In genomic region chr8:70171240-70171639, GRCm38 (mm10) we compare ENCODE assay signal across 15 mouse cellular contexts. TPM values are rescaled to one million over a fixed set of nuclear protein-coding genes. Genes with fewer than 3 reads are reported as not detected.
A peak's percentile ranks its signal among the peaks of the same experiment; 100 is the strongest.
DNase-seq lines count a peak whose midpoint lies in the region; ATAC-seq and TF ChIP-seq lines count a peak whose summit lies in the region.
"Had no signal": no experiment of that assay in that cellular context is flagged by ENCODE, and none has a peak within 500 bp of the region (broad histone marks: within the 10 kb centered on the region; RNA-seq: fewer than 3 reads in every experiment).

No protein-coding gene starts in this region.

- no peak overlapping the region for H3K4me3 ChIP-seq in intestine, embryonic 14.5 days (ENCODE audit: low read depth, low read length)
- H3K4me3 ChIP-seq in intestine, postnatal 0 days (ENCODE audit: low read depth, low read length) = no peak overlapping the region
- peak overlapping the region; percentile 69; the same call in 1 of the 2 replicates for H3K4me3 ChIP-seq in embryonic facial prominence, embryonic 10.5 days
- H3K4me3 ChIP-seq in limb, embryonic 15.5 days = no peak overlapping the region

- DNase-seq in intestine, embryonic 14.5 days (ENCODE audit: low spot score) = no peak
- peak; percentile 51 for DNase-seq in ES-CJ7 (ENCODE audit: low read depth, low spot score)
- no peak for DNase-seq in embryonic facial prominence, embryonic 10.5 days (ENCODE audit: low spot score)
- DNase-seq in adrenal gland, adult 18-20 months (ENCODE audit: low spot score in 2 of 2) = no peak
- no peak for DNase-seq in layer of hippocampus, postnatal 10 days (ENCODE audit: low spot score in 2 of 2)
- DNase-seq in cerebellum, postnatal 36 days = no peak
- DNase-seq: gastrocnemius, postnatal 10 days; heart, postnatal 14 days; right cerebral cortex, adult 18-20 months had no signal

- H3K27ac ChIP-seq in intestine, embryonic 14.5 days (ENCODE audit: low read depth) = peak overlapping the region; percentile 9; the same call in 1 of the 2 replicates
- no peak overlapping the region for H3K27ac ChIP-seq in intestine, postnatal 0 days (ENCODE audit: low read depth, low read length)
- H3K27ac ChIP-seq in embryonic facial prominence, embryonic 10.5 days (replicated peaks) = peak overlapping the region; percentile 87
- no peak overlapping the region for H3K27ac ChIP-seq in limb, embryonic 15.5 days
- H3K27ac ChIP-seq: lung, embryonic 15.5 days; neural tube, embryonic 12.5 days had no signal

- H3K9me3 ChIP-seq in intestine, embryonic 14.5 days (ENCODE audit: control insufficient read depth, low read length) = no peaks in the 10 kb centered on the region
- no peaks in the 10 kb centered on the region for H3K9me3 ChIP-seq in intestine, postnatal 0 days (ENCODE audit: control insufficient read depth)
- H3K9me3 ChIP-seq in embryonic facial prominence, embryonic 10.5 days = no peaks in the 10 kb centered on the region
- H3K9me3 ChIP-seq in limb, embryonic 15.5 days = no peaks in the 10 kb centered on the region
- H3K9me3 ChIP-seq: lung, embryonic 15.5 days; neural tube, embryonic 12.5 days had no signal

- no peaks in the 10 kb centered on the region for H3K36me3 ChIP-seq in intestine, embryonic 14.5 days (ENCODE audit: control insufficient read depth, insufficient read depth, low read length)
- H3K36me3 ChIP-seq in intestine, postnatal 0 days (ENCODE audit: control insufficient read depth, insufficient read depth) = no peaks in the 10 kb centered on the region
- H3K36me3 ChIP-seq in embryonic facial prominence, embryonic 10.5 days (replicated peaks) = 0 out of 2 replicates have a peak, but pooled peaks cover 15% of the 10 kb centered on the region
- H3K36me3 ChIP-seq in limb, embryonic 15.5 days = peaks cover 6% of the 10 kb centered on the region
- H3K36me3 ChIP-seq: lung, embryonic 15.5 days had no signal

- no peak overlapping the region for H3K9ac ChIP-seq in intestine, embryonic 14.5 days (ENCODE audit: low read length)
- no peak overlapping the region for H3K9ac ChIP-seq in intestine, postnatal 0 days (ENCODE audit: low read depth, low read length)
- H3K9ac ChIP-seq in limb, embryonic 15.5 days = no peak overlapping the region

- TF ChIP-seq CTCF in intestine, postnatal 0 days (IDR thresholded peaks at IDR 0.05; ENCODE audit: low read depth) = no peak

- no peaks in the 10 kb centered on the region; the same call in none of the 2 replicates for H3K27me3 ChIP-seq in intestine, embryonic 14.5 days (replicated peaks; ENCODE audit: control insufficient read depth, insufficient read depth, low read length)
- no peaks in the 10 kb centered on the region; the same call in 1 of the 2 replicates for H3K27me3 ChIP-seq in intestine, postnatal 0 days (replicated peaks; ENCODE audit: control insufficient read depth, insufficient read depth, low read length)
- H3K27me3 ChIP-seq in embryonic facial prominence, embryonic 10.5 days (replicated peaks; ENCODE audit: low read depth, poor library complexity, severe bottlenecking) = peaks cover 18% of the 10 kb centered on the region
- H3K27me3 ChIP-seq in limb, embryonic 15.5 days = peaks cover 3% of the 10 kb centered on the region; the same call in 1 of the 2 replicates

- WGBS in intestine, embryonic 14.5 days = 88% methylated on average over 7 of the region's 7 CpGs
- WGBS in intestine, postnatal 0 days = 55% methylated on average over 7 of the region's 7 CpGs
- 91% methylated on average over 7 of the region's 7 CpGs for WGBS in embryonic facial prominence, embryonic 10.5 days
- WGBS in limb, embryonic 15.5 days = 85% methylated on average over 7 of the region's 7 CpGs

- peak overlapping the region; percentile 62 for H3K4me2 ChIP-seq in intestine, embryonic 14.5 days (ENCODE audit: low read length)
- no peak overlapping the region for H3K4me2 ChIP-seq in intestine, postnatal 0 days (replicated peaks; ENCODE audit: low read depth)
- 0 out of 2 replicates have a peak overlapping the region, but pooled peaks have one; percentile 49 for H3K4me2 ChIP-seq in limb, embryonic 15.5 days

- ATAC-seq in intestine, embryonic 14.5 days (replicated peaks; ENCODE audit: low FRiP score, low TSS enrichment, low read depth) = no peak; the same call in 1 of the 2 replicates
- no peak for ATAC-seq in intestine, postnatal 0 days
- ATAC-seq in limb, embryonic 15.5 days (ENCODE audit: insufficient number of reproducible peaks, low FRiP score, low TSS enrichment, low read depth) = no peak

- H3K4me1 ChIP-seq in intestine, embryonic 14.5 days (replicated peaks; ENCODE audit: control insufficient read depth, insufficient read depth, low read length) = peaks cover 11% of the 10 kb centered on the region
- H3K4me1 ChIP-seq in intestine, postnatal 0 days (replicated peaks; ENCODE audit: control insufficient read depth, insufficient read depth, low read length) = peaks cover 3% of the 10 kb centered on the region; the same call in 1 of the 2 replicates
- peaks cover 36% of the 10 kb centered on the region for H3K4me1 ChIP-seq in embryonic facial prominence, embryonic 10.5 days
- H3K4me1 ChIP-seq in limb, embryonic 15.5 days = peaks cover 31% of the 10 kb centered on the region

RNA-seq across cellular contexts. Expression of gene Tmem161a, which starts 0.9 kb away (rescaled TPM):
- polyA plus RNA-seq in intestine, embryonic 14.5 days (2014; fragmentation: Nextera tagmentation; extraction: Ambion mirVana) = 44.1 and 50.8 TPM in 2 replicates
- polyA plus RNA-seq in intestine, postnatal 0 days (2015; fragmentation: Nextera tagmentation; extraction: Ambion mirVana) = 40.0 and 42.0 TPM in 2 replicates
- 66.1 and 72.1 TPM in 2 replicates for polyA plus RNA-seq in embryonic facial prominence, embryonic 10.5 days (2016; fragmentation: Nextera tagmentation; extraction: Ambion mirVana)
- 64.9 and 74.3 TPM in 2 replicates for polyA plus RNA-seq in limb, embryonic 15.5 days (2015; fragmentation: Nextera tagmentation; extraction: Ambion mirVana)
- 10 to 100 TPM; 68.0 to 84.2 TPM for total RNA-seq in adrenal gland, adult 18-20 months (2021)
- 10 to 100 TPM; 52.3 to 54.7 TPM for total RNA-seq in layer of hippocampus, postnatal 10 days (2021)

RNA-seq across cellular contexts. Expression of gene Mef2b, which starts 31.7 kb away (rescaled TPM):
- 0.13 and 0.43 TPM in 2 replicates for polyA plus RNA-seq in intestine, embryonic 14.5 days (2014; fragmentation: Nextera tagmentation; extraction: Ambion mirVana)
- polyA plus RNA-seq in intestine, postnatal 0 days (2015; fragmentation: Nextera tagmentation; extraction: Ambion mirVana) = 0.12 TPM in 1 of 2 replicates, not detected in the other
- 0.69 and 0.70 TPM in 2 replicates for polyA plus RNA-seq in embryonic facial prominence, embryonic 10.5 days (2016; fragmentation: Nextera tagmentation; extraction: Ambion mirVana)
- 0.19 and 0.48 TPM in 2 replicates for polyA plus RNA-seq in limb, embryonic 15.5 days (2015; fragmentation: Nextera tagmentation; extraction: Ambion mirVana)
- total RNA-seq in adrenal gland, adult 18-20 months (2021) = under 1 TPM; 0.48 to 0.99 TPM
- under 1 TPM; 0.57 to 0.67 TPM for total RNA-seq in layer of hippocampus, postnatal 10 days (2021)
- total RNA-seq: left cerebral cortex, adult 18-20 months had no signal
- polyA plus RNA-seq: activated CD4-positive, CD25-positive, alpha-beta regulatory T cell, adult 4 months had no signal

RNA-seq across cellular contexts. Expression of gene Borcs8, which starts 31.9 kb away (rescaled TPM):
- polyA plus RNA-seq in intestine, embryonic 14.5 days (2014; fragmentation: Nextera tagmentation; extraction: Ambion mirVana) = 49.2 and 50.8 TPM in 2 replicates
- 29.2 and 32.5 TPM in 2 replicates for polyA plus RNA-seq in intestine, postnatal 0 days (2015; fragmentation: Nextera tagmentation; extraction: Ambion mirVana)
- 45.8 and 46.8 TPM in 2 replicates for polyA plus RNA-seq in embryonic facial prominence, embryonic 10.5 days (2016; fragmentation: Nextera tagmentation; extraction: Ambion mirVana)
- 54.1 and 55.2 TPM in 2 replicates for polyA plus RNA-seq in limb, embryonic 15.5 days (2015; fragmentation: Nextera tagmentation; extraction: Ambion mirVana)
- total RNA-seq in adrenal gland, adult 18-20 months (2021) = 10 to 100 TPM; 54.8 to 59.2 TPM
- total RNA-seq in layer of hippocampus, postnatal 10 days (2021) = 10 to 100 TPM; 39.9 to 46.5 TPM

RNA-seq across cellular contexts. Expression of gene Rfxank, which starts 32.3 kb away (rescaled TPM):
- 11.6 and 15.1 TPM in 2 replicates for polyA plus RNA-seq in intestine, embryonic 14.5 days (2014; fragmentation: Nextera tagmentation; extraction: Ambion mirVana)
- polyA plus RNA-seq in intestine, postnatal 0 days (2015; fragmentation: Nextera tagmentation; extraction: Ambion mirVana) = 11.1 and 11.2 TPM in 2 replicates
- 22.4 and 25.2 TPM in 2 replicates for polyA plus RNA-seq in embryonic facial prominence, embryonic 10.5 days (2016; fragmentation: Nextera tagmentation; extraction: Ambion mirVana)
- 20.2 and 20.9 TPM in 2 replicates for polyA plus RNA-seq in limb, embryonic 15.5 days (2015; fragmentation: Nextera tagmentation; extraction: Ambion mirVana)
- 10 to 100 TPM; 13.0 to 17.4 TPM for total RNA-seq in adrenal gland, adult 18-20 months (2021)
- total RNA-seq in layer of hippocampus, postnatal 10 days (2021) = 10 to 100 TPM; 10.5 to 12.0 TPM

RNA-seq across cellular contexts. Expression of gene Nr2c2ap, which starts 40.1 kb away (rescaled TPM):
- 29.5 and 29.9 TPM in 2 replicates for polyA plus RNA-seq in intestine, embryonic 14.5 days (2014; fragmentation: Nextera tagmentation; extraction: Ambion mirVana)
- polyA plus RNA-seq in intestine, postnatal 0 days (2015; fragmentation: Nextera tagmentation; extraction: Ambion mirVana) = 44.0 and 44.1 TPM in 2 replicates
- polyA plus RNA-seq in embryonic facial prominence, embryonic 10.5 days (2016; fragmentation: Nextera tagmentation; extraction: Ambion mirVana) = 32.0 and 33.4 TPM in 2 replicates
- 31.2 and 33.3 TPM in 2 replicates for polyA plus RNA-seq in limb, embryonic 15.5 days (2015; fragmentation: Nextera tagmentation; extraction: Ambion mirVana)
- 10 to 100 TPM; 19.0 to 24.0 TPM for total RNA-seq in adrenal gland, adult 18-20 months (2021)
- total RNA-seq in layer of hippocampus, postnatal 10 days (2021) = 10 to 100 TPM; 36.1 to 41.7 TPM

Comparison
In these comparisons a context has a peak if more than half of its experiments do, and no peak if none do; other contexts are left out.
1. H3K27ac ChIP-seq: peak in intestine, embryonic 14.5 days (single experiment) and embryonic facial prominence, embryonic 10.5 days (single experiment); none in intestine, postnatal 0 days (single experiment) and limb, embryonic 15.5 days (single experiment).